Mouse (Mus musculus) small intestine, adult 2 months (tissue): ENCODE results near the gene Asmt. TPM values are rescaled to one million over a fixed set of nuclear protein-coding genes. Genes with fewer than 3 reads are reported as not detected.

Experiments used
- H3K27ac ChIP-seq: fragments of 200-500 bp; 2 replicates; pipeline ENCODE4 v1.5.1; 2012; ENCODE audit warnings: low read depth, low read length, control low read depth, inconsistent platforms; ENCODE audit not compliant: insufficient read depth
- H3K27me3 ChIP-seq: fragments of 200-500 bp; 2 replicates; pipeline ENCODE4 v1.6.1; 2012; ENCODE audit warnings: mild to moderate bottlenecking, moderate library complexity, low read length, inconsistent platforms; ENCODE audit not compliant: control insufficient read depth, insufficient read depth
- H3K36me3 ChIP-seq: fragments of 200-500 bp; 2 replicates; pipeline ENCODE4 v1.6.1; 2012; ENCODE audit warnings: mild to moderate bottlenecking, low read length, control low read depth, inconsistent platforms; ENCODE audit not compliant: control insufficient read depth, insufficient read depth
- H3K4me1 ChIP-seq: fragments of 200-500 bp; 2 replicates; pipeline ENCODE4 v1.6.1; 2012; ENCODE audit warnings: low read length, inconsistent platforms, mixed read lengths; ENCODE audit not compliant: control insufficient read depth, insufficient read depth, insufficient read length
- H3K4me3 ChIP-seq: fragments of 200-500 bp; 2 replicates; pipeline ENCODE4 v1.5.1; 2012; ENCODE audit warnings: low read depth, mild to moderate bottlenecking, control low read depth, inconsistent platforms, low read length, moderate library complexity
- CTCF ChIP-seq: fragments of 200-500 bp; IDR thresholded peaks from 2 replicates; pipeline ENCODE4 v1.5.1; 2012; ENCODE audit warnings: low read depth, mild to moderate bottlenecking, control low read depth, inconsistent platforms, low read length, moderate library complexity, mixed read lengths; ENCODE audit not compliant: insufficient replicate concordance, insufficient read length; ENCODE audit errors: extremely low read depth
- POLR2A ChIP-seq: fragments of 200-500 bp; IDR thresholded peaks from 2 replicates; pipeline ENCODE4 v1.6.1; 2012; ENCODE audit warnings: low read depth, mild to moderate bottlenecking, control low read depth, inconsistent platforms, low read length, moderate library complexity
- WGBS: fragments of 180-500 bp; shearing (Covaris S2); methylation state at CpG from one replicate; pipeline ENCODE4 v1.1.7; 2018; 5-methylcytosine and 5-hydroxymethylcytosine counted together
- polyA plus RNA-seq: library from polyadenylated mRNA; depleted of rRNA; stranded (reverse); fragments of >200 nt; gene quantifications from 2 replicates; pipeline ENCODE4 v1.2.3, GENCODE M21; 2012

Gene Asmt
- polyA plus RNA-seq, 1 experiment, result not detected

DNA sequence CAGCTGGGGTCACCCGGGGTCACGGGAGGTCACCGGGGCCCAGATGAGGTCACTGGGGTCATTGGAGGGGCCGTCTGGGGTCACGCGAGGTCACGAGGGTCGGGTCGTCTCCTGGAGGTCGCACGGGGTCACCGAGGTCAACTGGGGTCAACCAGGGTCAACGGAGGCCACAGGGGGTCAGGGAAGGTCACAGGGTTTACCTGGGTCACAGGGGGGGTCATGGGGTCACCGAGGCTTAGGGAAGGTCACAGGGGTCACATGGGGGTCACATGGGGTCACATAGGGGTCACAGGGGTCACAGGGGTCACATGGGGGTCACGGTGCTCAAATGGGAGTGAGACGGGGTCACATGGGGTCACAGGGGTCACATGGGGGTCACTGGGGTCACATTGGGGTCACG lies 4.8 kb downstream of the Asmt start:
- TF ChIP-seq POLR2A (no peak), CTCF (no peak)
- no peaks in the 10 kb centered on the region for H3K36me3 ChIP-seq
- WGBS, result 95% methylated on average over 17 of the region's 17 CpGs
- no peak overlapping the region for H3K27ac ChIP-seq
- no peaks in the 10 kb centered on the region for H3K27me3 ChIP-seq
- no peak overlapping the region for H3K4me3 ChIP-seq
- no peaks in the 10 kb centered on the region for H3K4me1 ChIP-seq

DNA sequence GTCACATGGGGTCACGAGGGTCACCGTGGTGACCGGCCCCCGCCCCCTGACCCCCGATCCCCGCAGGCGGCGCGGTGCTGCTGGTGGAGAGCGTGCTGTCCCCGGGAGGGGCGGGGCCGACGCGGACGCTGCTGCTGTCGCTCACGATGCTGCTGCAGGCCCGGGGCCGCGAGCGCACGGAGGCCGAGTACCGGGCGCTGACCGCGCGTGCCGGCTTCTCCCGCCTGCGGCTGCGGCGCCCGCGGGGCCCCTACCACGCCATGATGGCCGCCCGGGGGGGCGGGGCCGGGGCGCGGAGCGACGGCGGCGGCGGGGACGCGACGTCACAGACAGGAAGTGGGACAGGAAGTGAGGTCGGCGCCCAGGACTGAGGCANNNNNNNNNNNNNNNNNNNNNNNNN lies 5.2 kb downstream of the Asmt start:
- WGBS, result 98% methylated on average over 53 of the region's 53 CpGs

More for the DNA sequence above, 5.2 kb downstream of the Asmt start:
- H3K27ac ChIP-seq, result no peak overlapping the region
- H3K27me3 ChIP-seq, result no peaks in the 10 kb centered on the region
- H3K36me3 ChIP-seq, result no peaks in the 10 kb centered on the region
- H3K4me1 ChIP-seq, result no peaks in the 10 kb centered on the region
- TF ChIP-seq CTCF (no peak), POLR2A (no peak)
- H3K4me3 ChIP-seq, result no peak overlapping the region
